Mouse (Mus musculus) MEL (cell line): ENCODE measurements around the gene Afg1l. TPM values are rescaled to one million over a fixed set of nuclear protein-coding genes. Genes with fewer than 3 reads are reported as not detected.

ENCODE experiments used
- DNase-seq: peaks from one replicate; pipeline ENCODE4 v3.0.0; 2011; ENCODE audit warnings: low read depth, low spot score
- H3K27ac ChIP-seq: 2 replicates; pipeline ENCODE4 v1.5.1; 2012; ENCODE audit warnings: low read depth, mild to moderate bottlenecking, control low read depth, low read length, moderate library complexity; ENCODE audit not compliant: control insufficient read depth
- H3K27me3 ChIP-seq, 2 experiments: fragments of 150-350 bp in 1 of 2; sonication (generic) in 1 of 2; 2 replicates each; pipeline ENCODE4 v1.6.1; 2012; ENCODE audit warnings: low read length in 2 of 2, mild to moderate bottlenecking in 2 of 2, improper control_type of control experiment in 1 of 2, moderate library complexity in 1 of 2; ENCODE audit not compliant: insufficient read depth in 2 of 2, control insufficient read depth in 1 of 2
- H3K36me3 ChIP-seq, 2 experiments: 2 replicates each; pipeline ENCODE4 v1.6.1; 2012 to 2014; ENCODE audit warnings: low read length in 2 of 2, improper control_type of control experiment in 1 of 2, inconsistent platforms in 1 of 2, mild to moderate bottlenecking in 1 of 2; ENCODE audit not compliant: insufficient read depth in 2 of 2, control insufficient read depth in 1 of 2
- H3K4me1 ChIP-seq, 2 experiments: fragments of 150-350 bp in 1 of 2; sonication (generic) in 1 of 2; 2 replicates each; pipeline ENCODE4 v1.6.1; 2012; ENCODE audit warnings: low read length in 2 of 2, improper control_type of control experiment in 1 of 2, mild to moderate bottlenecking in 1 of 2; ENCODE audit not compliant: insufficient read depth in 2 of 2, control insufficient read depth in 1 of 2
- H3K4me3 ChIP-seq, 2 experiments: fragments of 150-350 bp in 1 of 2; sonication (generic) in 1 of 2; 2 replicates each; pipeline ENCODE4 v1.5.1; 2012; ENCODE audit warnings: low read depth in 2 of 2, low read length in 2 of 2, mild to moderate bottlenecking in 2 of 2, moderate library complexity in 2 of 2, control low read depth in 1 of 2, improper control_type of control experiment in 1 of 2; ENCODE audit not compliant: control insufficient read depth in 1 of 2, insufficient read depth in 1 of 2
- H3K79me2 ChIP-seq: 2 replicates; pipeline ENCODE4 v1.6.1; 2012; ENCODE audit warnings: mild to moderate bottlenecking, low read length, moderate library complexity; ENCODE audit not compliant: control insufficient read depth, poor library complexity, insufficient read depth
- H3K9ac ChIP-seq: 2 replicates; pipeline ENCODE4 v1.6.1; 2012; ENCODE audit warnings: low read depth, mild to moderate bottlenecking, control low read depth, low read length, moderate library complexity; ENCODE audit not compliant: control insufficient read depth, poor library complexity, severe bottlenecking
- H3K9me3 ChIP-seq: fragments of 150-350 bp; sonication (generic); replicated peaks from 2 replicates; pipeline ENCODE4 v1.6.1; 2012; ENCODE audit warnings: mild to moderate bottlenecking, low read length, improper control_type of control experiment, moderate library complexity; ENCODE audit not compliant: insufficient read depth
- CHD2 ChIP-seq: IDR thresholded peaks from 2 replicates; pipeline ENCODE4 v1.6.1; 2011; ENCODE audit warnings: low read length, improper control_type of control experiment
- E2F4 ChIP-seq: IDR thresholded peaks from 2 replicates; pipeline ENCODE4 v1.6.1; 2011; ENCODE audit warnings: low read depth, low read length, improper control_type of control experiment, borderline replicate concordance
- GATA1 ChIP-seq: IDR thresholded peaks from 2 replicates; pipeline ENCODE4 v1.6.1; 2011; ENCODE audit warnings: low read depth, low read length, improper control_type of control experiment
- MAFK ChIP-seq: IDR thresholded peaks from 2 replicates; pipeline ENCODE4 v1.6.1; 2011; ENCODE audit warnings: low read depth, mild to moderate bottlenecking, low read length, improper control_type of control experiment, borderline replicate concordance
- MXI1 ChIP-seq: IDR thresholded peaks from 2 replicates; pipeline ENCODE4 v1.6.1; 2011; ENCODE audit warnings: mild to moderate bottlenecking, low read depth, low read length, improper control_type of control experiment
- MYB ChIP-seq: IDR thresholded peaks from 2 replicates; pipeline ENCODE4 v1.6.1; 2011; ENCODE audit warnings: mild to moderate bottlenecking, low read depth, low read length, improper control_type of control experiment
- MYC ChIP-seq: IDR thresholded peaks from 2 replicates; pipeline ENCODE4 v1.6.1; 2011; ENCODE audit warnings: low read depth, mild to moderate bottlenecking, low read length, improper control_type of control experiment, moderate library complexity
- POLR2A ChIP-seq, 2 experiments: IDR thresholded peaks; 2 replicates each; pipeline ENCODE4 v1.6.1; 2011 to 2012; ENCODE audit warnings: low read length in 2 of 2, mild to moderate bottlenecking in 2 of 2, control low read depth in 1 of 2, improper control_type of control experiment in 1 of 2, low read depth in 1 of 2, moderate library complexity in 1 of 2; ENCODE audit not compliant: control insufficient read depth in 1 of 2, insufficient read depth in 1 of 2, poor library complexity in 1 of 2
- POLR2AphosphoS2 ChIP-seq: IDR thresholded peaks from 2 replicates; pipeline ENCODE4 v1.6.1; 2011; ENCODE audit warnings: low read length, improper control_type of control experiment
- TAL1 ChIP-seq: IDR thresholded peaks from 2 replicates; pipeline ENCODE4 v1.6.1; 2012; ENCODE audit warnings: mild to moderate bottlenecking, inconsistent platforms, low read length, moderate library complexity, mixed read lengths
- TCF12 ChIP-seq: IDR thresholded peaks from 2 replicates; pipeline ENCODE4 v1.6.1; 2014; ENCODE audit warnings: low read depth, mild to moderate bottlenecking, inconsistent platforms, low read length, improper control_type of control experiment, moderate library complexity
- USF1 ChIP-seq: IDR thresholded peaks from 2 replicates; pipeline ENCODE4 v1.6.1; 2014; ENCODE audit warnings: low read depth, mild to moderate bottlenecking, inconsistent platforms, low read length, improper control_type of control experiment, moderate library complexity
- USF2 ChIP-seq, 2 experiments: IDR thresholded peaks; 2 replicates each; pipeline ENCODE4 v1.6.1; 2011 to 2012; ENCODE audit warnings: improper control_type of control experiment in 2 of 2, low read length in 2 of 2, borderline replicate concordance in 1 of 2, inconsistent platforms in 1 of 2, low read depth in 1 of 2, mild to moderate bottlenecking in 1 of 2; ENCODE audit not compliant: insufficient read depth in 1 of 2
- polyA plus RNA-seq, 2 experiments: library from polyadenylated mRNA; stranded (reverse) in 1 of 2; unstranded in 1 of 2; fragments of >175 nt in 1 of 2; fragments of >200 nt in 1 of 2; gene quantifications; 2 replicates each; pipeline versions ENCODE4 v1.2.1 to v1.2.4; 2012; ENCODE audit warnings: low replicate concordance in 2 of 2, low read depth in 1 of 2; ENCODE audit not compliant: insufficient read length in 2 of 2, insufficient read depth in 1 of 2, missing spikeins in 1 of 2
- total RNA-seq: library from RNA; depleted of rRNA; stranded (reverse); fragments of 300-350 nt; gene quantifications from 2 replicates; pipeline ENCODE4 v1.2.3, GENCODE M21; 2012

Gene Afg1l
- total and polyA plus RNA-seq, 3 experiments: 3.4 to 3.7 TPM; not detected in 1

DNA sequence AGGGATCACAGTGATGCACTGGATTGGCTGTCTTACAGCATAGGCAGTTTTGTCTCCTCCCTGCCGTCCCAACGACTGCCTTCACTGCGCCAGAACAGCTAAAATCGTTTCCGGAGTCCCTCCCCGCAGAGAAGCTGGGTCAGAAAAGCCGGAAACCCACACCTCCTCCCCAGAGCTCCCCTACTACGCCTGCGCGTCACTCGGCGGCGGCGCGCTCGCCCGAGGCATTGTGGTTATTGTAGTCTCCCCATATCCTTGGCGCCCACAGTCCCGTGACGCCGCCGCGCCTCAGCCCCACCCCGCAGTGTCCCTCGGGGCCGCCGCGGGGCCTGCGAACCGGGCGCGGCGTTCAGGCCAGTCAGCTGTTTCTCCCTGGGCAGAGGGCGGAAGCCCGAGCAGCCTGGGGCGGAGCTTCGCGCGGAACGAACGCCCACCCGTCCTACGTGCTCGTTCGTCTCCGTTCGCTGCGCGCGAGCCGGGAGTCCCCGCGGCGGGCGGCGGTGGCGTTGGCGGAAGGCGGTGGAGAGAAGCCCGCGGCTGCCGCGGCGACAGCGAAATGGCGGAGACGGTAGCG, 23.5 kb upstream of the Afg1l start, which contains the start of gene Snx3 (continued):
- TF ChIP-seq POLR2A (IDR thresholded peaks at IDR 0.05; ENCODE audit: control insufficient read depth in 1 of 2, insufficient read depth in 1 of 2, low read depth in 1 of 2, low read length in 2 of 2, poor library complexity in 1 of 2): peak in 1 of 2 experiments; percentile 64; a peak in 3 of 4 replicates
- TF ChIP-seq MYB: no peak; the same call in 1 of the 2 replicates
- peak; percentile 60; the same call in 1 of the 2 replicates for TF ChIP-seq E2F4
- TF ChIP-seq TCF12: peak; percentile 23; the same call in 1 of the 2 replicates
- no peak for TF ChIP-seq MAFK
- TF ChIP-seq MYC: no peak
- TF ChIP-seq MXI1: no peak; the same call in 1 of the 2 replicates
- no peak for TF ChIP-seq GATA1

GRCm38 (mm10) chr10:42501161-42501560, 22.8 kb upstream of the Afg1l start:
- DNase-seq: no peak
- Histone ChIP-seq H3K4me3 (peak overlapping the region in 1 of 2 experiments; percentile 55; a peak in 2 of 4 replicates), H3K27me3 (no peaks in the 10 kb centered on the region), H3K9ac (peak overlapping the region; percentile 61; the same call in 1 of the 2 replicates), H3K27ac (peak overlapping the region; percentile 94), H3K36me3 (peaks cover 6 to 31% of the 10 kb centered on the region in 2 experiments), H3K9me3 (no peaks in the 10 kb centered on the region), H3K79me2 (peaks cover 28% of the 10 kb centered on the region), H3K4me1 (peaks cover 10 to 20% of the 10 kb centered on the region in 2 experiments; a peak in 3 of 4 replicates)
- TF ChIP-seq USF1: no peak
- no peak for TF ChIP-seq POLR2AphosphoS2
- no peak for TF ChIP-seq MAFK
- no peak for TF ChIP-seq TCF12
- no peak for TF ChIP-seq USF2 (IDR thresholded peaks at IDR 0.05; ENCODE audit: borderline replicate concordance in 1 of 2, insufficient read depth in 1 of 2, low read depth in 1 of 2, low read length in 2 of 2)
- no peak for TF ChIP-seq TAL1
- no peak for TF ChIP-seq CHD2

- peak overlapping the region; percentile 94; the same call in 1 of the 2 replicates for H3K27ac ChIP-seq
- peaks cover 23% of the 10 kb centered on the region for H3K79me2 ChIP-seq
- peaks cover 2 to 26% of the 10 kb centered on the region in 2 experiments; a peak in 3 of 4 replicates for H3K36me3 ChIP-seq
- H3K4me3 ChIP-seq: no peak overlapping the region
- H3K27me3 ChIP-seq: no peaks in the 10 kb centered on the region
- H3K9me3 ChIP-seq: no peaks in the 10 kb centered on the region
- TF ChIP-seq USF1 (0 out of 2 replicates have a peak, but pooled peaks have one; percentile 37), USF2 (IDR thresholded peaks at IDR 0.05; ENCODE audit: borderline replicate concordance in 1 of 2, insufficient read depth in 1 of 2, low read depth in 1 of 2, low read length in 2 of 2) (no peak)
- H3K9ac ChIP-seq: no peak overlapping the region
- no peak for DNase-seq
- H3K4me1 ChIP-seq: peaks cover 10 to 20% of the 10 kb centered on the region in 2 experiments; a peak in 3 of 4 replicates
Measured at GRCm38 (mm10) chr10:42500611-42501010, 22.2 kb upstream of the Afg1l start.
